Mouse (Mus musculus) layer of hippocampus, adult 2 months (tissue): ENCODE measurements around the gene Hrh2. TPM values are rescaled to one million over a fixed set of nuclear protein-coding genes. Genes with fewer than 3 reads are reported as not detected.
A peak's percentile ranks its signal among the peaks of the same experiment; 100 is the strongest.

Experiments used
- DNase-seq, 2 experiments: peaks; one replicate each; pipeline ENCODE4 v3.0.0; 2022; ENCODE audit warnings: low spot score in 2 of 2
- H3K27ac ChIP-seq: fragments of 200-600 bp; 2 replicates; pipeline ENCODE4 v1.8.1; 2022
- H3K4me3 ChIP-seq: fragments of 200-600 bp; 2 replicates; pipeline ENCODE4 v1.8.1; 2022; ENCODE audit warnings: mild to moderate bottlenecking
- CTCF ChIP-seq: fragments of 200-600 bp; conservative IDR thresholded peaks from 2 replicates; pipeline ENCODE4 v1.8.1; 2022; ENCODE audit warnings: antibody characterized with exemption, mild to moderate bottlenecking, moderate library complexity
- total RNA-seq, 2 experiments: library from RNA; stranded (reverse); gene quantifications; 2 replicates each; pipeline ENCODE4 v1.2.3; 2021

Gene Hrh2
- total RNA-seq, 2 experiments from 2014 or later, result 6.3 to 6.9 TPM

DNA sequence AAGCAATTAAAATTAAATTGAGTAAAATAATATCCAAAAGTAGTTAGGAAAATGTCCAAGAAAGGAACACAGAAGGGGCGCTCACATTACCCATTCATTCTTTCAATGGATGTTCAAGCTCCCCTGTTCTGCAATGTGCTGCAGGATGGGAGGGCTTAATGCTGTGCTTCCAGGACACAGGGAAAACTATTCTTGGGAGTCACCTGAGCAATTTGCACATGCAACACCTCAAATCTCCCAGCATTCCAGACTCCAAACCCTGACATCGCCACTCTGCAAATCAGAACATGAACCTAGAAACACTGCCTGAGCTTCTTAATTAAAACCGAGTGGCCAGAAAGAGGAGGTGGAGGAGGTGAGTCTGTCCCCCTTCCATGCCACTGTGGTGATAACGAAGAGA lies 10.0 kb upstream of the Hrh2 start:
- no peak for TF ChIP-seq CTCF
- no peak overlapping the region for H3K4me3 ChIP-seq
- no peak overlapping the region for H3K27ac ChIP-seq
- no peak for DNase-seq

DNA sequence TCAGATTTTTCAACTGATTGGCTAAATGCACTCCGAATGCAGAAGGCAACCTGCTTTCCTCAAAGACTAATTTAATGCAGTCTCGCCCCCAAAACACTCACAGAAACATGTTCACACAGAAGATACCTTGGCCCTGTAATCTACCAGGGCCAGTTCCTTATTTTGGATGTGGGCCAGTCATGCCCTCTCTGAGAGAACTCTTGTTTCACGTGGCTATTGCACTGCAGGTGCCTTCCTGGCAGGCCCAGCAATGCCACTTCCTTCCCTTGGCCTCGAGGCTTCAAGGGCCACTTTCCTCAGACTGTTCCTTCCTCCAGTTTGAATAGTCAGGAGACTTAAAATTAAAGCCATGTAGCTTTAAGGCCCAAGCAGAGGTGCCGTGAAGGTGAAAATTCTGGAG lies 5.5 kb upstream of the Hrh2 start:
- H3K4me3 ChIP-seq, result no peak overlapping the region
- TF ChIP-seq CTCF, result no peak
- DNase-seq, result no peak
- no peak overlapping the region for H3K27ac ChIP-seq

DNA sequence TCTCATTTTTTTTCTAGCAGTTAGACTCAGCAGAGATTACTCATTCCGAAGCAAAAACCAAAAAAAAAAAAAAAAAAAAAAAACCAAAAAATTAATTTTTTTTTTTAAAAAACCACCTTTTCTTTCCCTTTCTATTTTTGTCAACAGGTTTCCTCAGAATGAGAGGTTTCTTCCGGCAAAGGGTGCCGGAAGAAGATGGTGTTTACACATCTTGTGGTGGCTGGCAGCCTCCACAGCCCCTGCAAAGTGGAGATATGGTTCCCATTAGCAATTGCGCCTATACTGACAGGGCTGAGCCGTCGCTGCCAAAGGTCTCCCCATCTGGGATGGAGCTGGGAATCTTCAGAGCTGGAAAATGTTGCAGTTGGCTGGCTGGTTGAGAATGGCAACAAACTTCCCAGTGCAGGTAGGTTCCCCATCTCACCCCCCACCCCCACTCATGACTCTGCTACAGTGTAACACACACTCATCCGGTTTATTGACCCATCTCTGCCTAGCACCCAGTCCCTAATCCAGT lies 3.7 kb upstream of the Hrh2 start:
- DNase-seq, result no peak
- Histone ChIP-seq H3K27ac (no peak overlapping the region), H3K4me3 (no peak overlapping the region)
- no peak for TF ChIP-seq CTCF

DNA sequence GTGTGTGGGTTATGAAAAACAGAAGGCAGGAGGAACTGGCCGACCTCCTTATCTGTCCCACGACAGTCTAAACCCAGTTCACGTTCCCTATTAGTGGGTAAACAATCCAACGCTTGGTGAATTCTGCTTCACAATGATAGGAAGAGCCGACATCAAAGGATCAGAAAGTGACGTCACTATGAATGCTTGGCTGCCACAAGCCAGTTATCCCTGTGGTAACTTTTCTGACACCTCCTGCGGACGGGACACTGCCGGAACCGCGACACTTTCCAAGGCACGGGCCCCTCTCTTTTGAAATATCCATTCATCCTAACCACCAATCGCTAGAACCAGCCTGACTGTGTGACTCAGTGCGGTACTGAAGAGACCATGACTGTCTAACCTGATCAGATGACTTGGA lies 2.0 kb upstream of the Hrh2 start:
- Histone ChIP-seq H3K4me3 (no peak overlapping the region), H3K27ac (no peak overlapping the region)
- no peak for DNase-seq
- no peak for TF ChIP-seq CTCF

DNA sequence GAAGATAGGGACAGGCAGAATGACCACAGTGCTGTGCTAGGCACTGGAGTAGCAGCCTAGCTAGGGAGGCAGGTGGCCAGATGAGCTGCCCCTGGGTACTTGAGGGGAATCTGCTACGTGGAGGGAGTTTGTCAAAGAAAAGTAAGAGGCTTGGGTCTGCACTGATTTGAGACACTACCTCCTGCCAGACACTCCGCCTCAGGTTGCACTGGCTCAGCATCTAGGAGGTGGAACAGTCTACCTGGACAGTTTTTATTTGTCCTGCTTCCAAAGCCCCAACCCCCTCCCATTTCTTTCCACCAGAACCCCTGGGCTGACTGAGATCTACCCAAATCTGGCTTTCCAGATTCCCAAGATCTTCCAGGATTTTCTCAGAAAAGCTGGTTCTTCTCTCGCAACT lies 748 bp upstream of the Hrh2 start:
- no peak overlapping the region for H3K27ac ChIP-seq

DNA sequence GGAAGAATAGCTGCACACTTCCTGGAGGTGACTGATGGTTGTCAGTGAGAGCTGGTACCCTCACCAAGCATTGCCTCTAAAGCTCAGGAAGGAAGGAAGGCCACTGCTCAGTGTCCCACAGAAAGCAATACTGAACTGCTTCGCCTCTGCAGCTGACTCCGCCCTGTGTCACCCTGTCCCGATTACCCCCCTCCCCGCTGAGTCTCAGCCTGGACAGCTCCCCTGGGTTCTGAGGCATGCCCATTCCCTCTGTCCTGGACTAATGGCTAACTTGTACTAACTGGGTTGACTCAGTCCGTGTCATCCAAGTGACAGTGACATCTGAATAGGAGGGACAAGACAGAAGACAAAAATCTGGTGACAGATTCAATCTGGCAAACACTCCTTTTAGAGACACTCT lies 1.7 kb downstream of the Hrh2 start:
- no peak overlapping the region for H3K27ac ChIP-seq
- no peak for TF ChIP-seq CTCF
- H3K4me3 ChIP-seq, result peak overlapping the region; percentile 70; the same call in 1 of the 2 replicates
- DNase-seq, result no peak

More for the DNA sequence above, 748 bp upstream of the Hrh2 start:
- H3K4me3 ChIP-seq, result no peak overlapping the region
- TF ChIP-seq CTCF, result no peak
- no peak for DNase-seq

DNA sequence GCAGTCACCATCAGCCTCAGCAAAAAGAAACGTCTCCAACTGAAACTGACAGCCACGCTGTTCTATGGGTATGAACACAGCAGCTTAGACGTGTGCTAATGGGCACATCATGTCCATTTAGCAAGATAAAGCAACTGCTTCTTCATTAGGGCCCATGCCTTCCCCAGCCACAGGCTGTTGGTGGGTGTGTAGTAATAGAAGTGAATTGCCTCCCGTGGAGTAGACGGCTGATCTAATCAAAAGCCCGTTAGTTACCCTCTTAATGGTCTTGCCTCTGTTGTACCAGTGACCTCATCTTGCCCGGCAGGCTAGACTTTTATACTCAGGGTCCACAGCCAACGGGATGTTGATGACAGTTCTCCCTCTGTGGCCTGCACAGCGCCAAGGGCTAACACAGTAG lies 7.1 kb downstream of the Hrh2 start:
- TF ChIP-seq CTCF, result no peak
- H3K4me3 ChIP-seq, result no peak overlapping the region
- no peak overlapping the region for H3K27ac ChIP-seq
- DNase-seq, result no peak

DNA sequence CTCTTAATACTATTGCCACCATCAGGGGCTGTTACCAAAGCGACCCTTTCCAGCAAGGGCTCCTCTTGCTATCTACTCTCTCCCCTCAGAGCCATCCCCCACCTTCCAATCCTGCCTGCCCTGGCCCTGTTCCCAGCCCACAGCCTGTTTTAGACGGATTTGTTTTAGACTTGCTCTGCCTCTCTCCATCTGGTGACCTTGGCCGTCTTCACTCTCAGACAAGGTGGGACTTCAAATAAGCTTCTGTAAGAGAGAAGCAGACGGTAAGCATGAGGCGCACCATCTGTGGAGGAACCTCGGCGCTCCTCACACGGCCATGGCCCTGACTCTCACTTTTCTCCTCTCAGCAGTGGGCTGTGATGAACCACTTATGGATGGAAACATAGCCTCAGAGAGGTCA lies 10.5 kb downstream of the Hrh2 start:
- no peak overlapping the region for H3K27ac ChIP-seq
- DNase-seq, result no peak
- no peak for TF ChIP-seq CTCF

DNA sequence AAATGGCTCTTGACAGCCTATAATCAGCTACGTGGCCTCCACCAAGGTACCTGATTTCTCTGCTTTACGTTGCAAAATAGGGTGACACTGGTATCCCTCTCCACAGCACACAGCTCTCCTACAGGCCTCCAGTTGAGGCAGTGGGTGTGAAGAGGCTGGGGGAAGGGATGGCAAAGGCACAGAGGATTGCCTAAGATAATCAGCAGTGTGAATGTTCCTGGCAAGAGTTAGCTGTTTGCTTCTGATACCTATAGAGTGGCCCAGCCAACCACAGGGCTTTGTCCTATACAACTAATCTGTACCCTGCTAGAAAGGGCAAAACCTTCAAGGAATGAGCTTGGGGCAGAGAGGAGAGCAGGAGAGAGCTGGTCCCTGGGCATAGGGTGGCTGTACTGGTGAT lies 11.5 kb downstream of the Hrh2 start:
- Histone ChIP-seq H3K27ac (no peak overlapping the region), H3K4me3 (no peak overlapping the region)
- TF ChIP-seq CTCF, result no peak
- DNase-seq, result no peak

More for the DNA sequence above, 10.5 kb downstream of the Hrh2 start:
- no peak overlapping the region for H3K4me3 ChIP-seq

DNA sequence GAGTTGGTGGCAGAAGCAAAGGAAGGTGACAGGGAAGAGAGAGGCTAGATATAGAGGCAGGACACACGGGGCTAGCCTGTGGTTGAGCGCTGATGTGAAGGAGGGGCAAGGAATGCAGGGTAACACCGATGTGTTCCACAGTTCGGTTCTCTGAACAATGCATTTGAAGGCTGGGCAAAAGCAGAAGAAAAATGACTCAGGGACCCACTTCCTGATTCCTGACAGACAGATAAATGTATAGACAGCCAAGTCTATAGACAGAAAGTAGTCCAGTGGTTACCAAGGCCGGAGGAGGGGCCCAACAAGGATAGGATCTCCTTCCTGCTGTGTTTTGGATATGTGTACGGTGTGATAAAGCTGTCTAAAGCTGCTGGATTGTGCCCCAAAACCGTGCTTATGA lies 13.3 kb downstream of the Hrh2 start:
- no peak for TF ChIP-seq CTCF
- Histone ChIP-seq H3K27ac (no peak overlapping the region), H3K4me3 (no peak overlapping the region)
- DNase-seq, result no peak

DNA sequence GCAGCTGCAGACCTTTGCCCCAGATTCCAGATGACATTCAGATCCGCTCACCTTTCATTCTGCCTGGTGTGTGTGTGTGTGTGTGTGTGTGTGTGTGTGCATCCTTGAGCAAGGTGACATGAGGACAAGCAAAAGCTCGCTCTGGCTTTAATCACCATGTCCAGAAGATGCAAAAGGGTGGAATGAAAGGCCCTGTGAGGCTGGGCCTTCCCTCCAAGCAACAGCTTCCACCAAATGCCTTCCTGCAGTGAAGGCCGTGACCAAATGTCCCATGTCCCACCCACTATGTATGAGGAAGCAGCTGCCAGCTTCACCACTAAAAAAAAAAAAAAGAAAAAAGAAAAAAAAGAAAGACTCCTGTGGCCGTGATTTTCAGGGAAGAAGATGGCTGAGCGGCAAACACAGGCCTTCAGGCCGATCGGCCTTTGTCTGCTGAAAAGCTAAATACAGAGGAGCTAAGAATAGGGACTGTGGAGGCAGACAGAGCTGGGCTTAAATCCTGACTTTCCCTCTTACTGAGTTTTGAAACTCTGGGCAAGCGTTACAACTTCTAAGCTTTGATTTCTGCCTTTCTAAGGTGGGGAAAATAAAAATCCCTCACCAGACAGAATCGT lies 14.3 kb downstream of the Hrh2 start:
- H3K27ac ChIP-seq, result peak overlapping the region; percentile 55; the same call in 1 of the 2 replicates
- DNase-seq, result no peak
- no peak for TF ChIP-seq CTCF
- no peak overlapping the region for H3K4me3 ChIP-seq

DNA sequence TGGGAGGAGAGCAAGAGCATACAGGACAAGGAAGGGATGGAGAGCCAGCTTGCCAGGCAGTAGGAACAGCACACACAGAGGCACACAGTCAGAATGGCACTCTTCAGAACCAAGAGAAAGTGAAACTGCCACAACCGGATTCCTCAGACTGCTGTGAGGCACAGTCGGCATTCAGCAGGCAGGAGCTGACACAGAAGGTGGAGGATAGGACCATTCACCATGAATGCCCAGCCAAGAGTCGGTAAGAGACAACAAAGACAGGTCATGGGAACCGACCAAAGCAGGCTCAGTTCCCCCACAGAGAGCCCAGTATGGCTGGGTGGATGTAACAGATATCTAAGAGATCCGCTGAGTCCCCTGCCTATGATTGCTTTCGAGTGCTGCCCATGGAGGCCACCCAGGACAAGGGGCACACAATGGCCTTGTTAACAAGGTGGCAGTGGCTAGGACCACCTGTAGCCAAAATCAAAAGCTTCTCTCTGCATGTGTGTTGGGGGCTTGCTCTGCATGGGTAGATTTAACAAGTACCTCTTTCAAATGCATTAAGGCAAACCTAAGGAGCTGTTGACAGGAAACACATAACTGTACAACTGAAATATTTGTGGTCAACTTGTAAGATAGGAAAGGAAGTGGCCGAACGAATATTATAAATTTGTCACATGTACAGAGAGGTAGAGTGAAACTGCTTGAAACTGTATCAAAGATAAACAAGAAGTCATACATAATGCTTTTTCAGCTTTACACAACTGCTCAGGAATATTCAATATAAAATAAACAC lies 17.7 kb downstream of the Hrh2 start:
- no peak for TF ChIP-seq CTCF
- H3K4me3 ChIP-seq, result no peak overlapping the region
- DNase-seq, result no peak
- H3K27ac ChIP-seq, result no peak overlapping the region; the same call in 1 of the 2 replicates

DNA sequence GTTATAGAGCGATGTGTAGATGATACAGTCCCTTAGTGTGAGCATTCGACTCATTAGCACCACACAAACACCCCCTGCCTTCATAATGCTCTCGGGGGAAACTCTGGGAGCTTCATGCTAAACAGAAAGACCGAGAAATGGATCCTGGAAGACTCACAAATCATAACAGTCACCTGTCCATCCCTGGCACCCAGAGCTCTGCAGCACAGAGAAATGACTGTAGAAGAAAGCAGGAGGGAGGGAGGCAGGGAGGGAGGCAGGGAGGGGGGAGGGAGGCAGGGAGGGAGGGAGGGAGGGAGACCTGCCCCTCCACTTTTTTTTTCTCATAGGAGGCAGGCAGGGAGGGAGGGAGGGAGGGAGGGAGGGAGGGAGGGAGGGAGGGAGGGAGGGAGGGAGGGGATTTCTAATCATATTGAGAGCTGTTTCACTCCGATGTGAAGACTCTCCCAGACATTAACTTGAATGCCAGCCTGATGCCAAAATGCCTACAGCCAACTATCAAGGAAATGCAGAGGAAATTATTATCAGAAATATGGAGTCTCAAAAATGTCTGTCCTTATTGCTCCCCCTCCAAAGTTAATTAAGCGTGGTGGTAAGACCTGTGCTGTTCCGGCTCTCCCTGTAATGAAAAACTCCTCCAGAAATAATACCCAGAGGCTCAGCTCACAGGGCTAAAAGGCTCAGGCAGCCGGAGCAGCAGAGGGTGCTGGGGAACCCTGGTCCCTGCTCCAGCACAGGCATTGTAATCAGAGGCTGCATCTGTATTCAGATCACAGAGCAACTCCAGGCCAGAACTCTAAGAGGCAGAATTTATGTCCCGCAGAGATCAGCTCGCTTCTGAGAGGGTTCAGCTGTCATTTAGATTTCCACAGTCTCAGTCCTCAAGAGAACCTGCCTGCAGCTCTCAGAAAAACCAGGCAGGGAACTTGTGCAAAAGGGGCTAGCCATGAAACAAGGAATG lies 19.9 kb downstream of the Hrh2 start:
- Histone ChIP-seq H3K4me3 (no peak overlapping the region), H3K27ac (0 out of 2 replicates have a peak overlapping the region, but pooled peaks have one; percentile 7)
- DNase-seq, result no peak
- TF ChIP-seq CTCF, result no peak
